Mouse (Mus musculus): ENCODE results near the gene BC052040.

- no peak for TF ChIP-seq GATA1 (IDR thresholded peaks at IDR 0.05; ENCODE audit: borderline replicate concordance, low read length)
- no peak for TF ChIP-seq FLI1 (IDR thresholded peaks at IDR 0.05; ENCODE audit: low read length)
Observed at GRCm38 (mm10) chr2:115543212-115543611, 38.3 kb upstream of the BC052040 start.

Data from megakaryocyte, embryonic 14.5 days (primary cell).